Mouse (Mus musculus) midbrain, postnatal 0 days (tissue): ENCODE results near the gene Rps6. TPM values are rescaled to one million over a fixed set of nuclear protein-coding genes. Genes with fewer than 3 reads are reported as not detected.
A peak's percentile ranks its signal among the peaks of the same experiment; 100 is the strongest.

Source experiments
- ATAC-seq: fragments of 200-750 bp; cut with Nextera tagmentation; 2 replicates; pipeline ENCODE4 v1.8.0; 2017; ENCODE audit warnings: moderate number of reproducible peaks, mild to moderate bottlenecking, moderate TSS enrichment, moderate library complexity; ENCODE audit not compliant: low FRiP score
- DNase-seq: peaks from one replicate; pipeline ENCODE4 v3.0.0-alpha.2; 2015; ENCODE audit warnings: low spot score
- H3K27ac ChIP-seq: fragments of 300-500 bp; sonication (generic); 2 replicates; pipeline ENCODE4 v1.5.1; 2014; ENCODE audit warnings: low read depth, mild to moderate bottlenecking, low read length, mixed read lengths
- H3K27me3 ChIP-seq: fragments of 300-500 bp; sonication (generic); 2 replicates; pipeline ENCODE4 v1.6.1; 2014; ENCODE audit warnings: low read length, control low read depth, mixed read lengths; ENCODE audit not compliant: insufficient read depth
- H3K36me3 ChIP-seq: fragments of 300-500 bp; sonication (generic); 2 replicates; pipeline ENCODE4 v1.6.1; 2014; ENCODE audit warnings: low read length, control low read depth, mixed read lengths; ENCODE audit not compliant: insufficient read depth
- H3K4me1 ChIP-seq: fragments of 300-500 bp; sonication (generic); 2 replicates; pipeline ENCODE4 v1.6.1; 2014; ENCODE audit warnings: mild to moderate bottlenecking, control low read depth, antibody characterized with exemption, low read length, mixed read lengths; ENCODE audit not compliant: insufficient read depth
- H3K4me2 ChIP-seq: fragments of 300-500 bp; sonication (generic); 2 replicates; pipeline ENCODE4 v1.6.1; 2014; ENCODE audit warnings: low read depth, mild to moderate bottlenecking, low read length, mixed read lengths; ENCODE audit not compliant: poor library complexity, severe bottlenecking
- H3K4me3 ChIP-seq: fragments of 300-500 bp; sonication (generic); 2 replicates; pipeline ENCODE4 v1.5.1; 2014; ENCODE audit warnings: low read depth, mild to moderate bottlenecking, low read length, moderate library complexity
- H3K9ac ChIP-seq: fragments of 300-500 bp; sonication (generic); replicated peaks from 2 replicates; pipeline ENCODE4 v1.6.1; 2014; ENCODE audit warnings: mild to moderate bottlenecking, low read length, moderate library complexity, mixed read lengths; ENCODE audit not compliant: poor library complexity, severe bottlenecking
- H3K9me3 ChIP-seq: fragments of 300-500 bp; sonication (generic); 2 replicates; pipeline ENCODE4 v1.6.1; 2016; ENCODE audit warnings: low read length, control low read depth
- CTCF ChIP-seq: IDR thresholded peaks from 2 replicates; pipeline ENCODE4 v1.5.1; 2016; ENCODE audit warnings: antibody characterized with exemption, mild to moderate bottlenecking
- WGBS: fragments of 180-500 bp; shearing (Covaris S2); extraction: QIAGEN DNeasy Blood & Tissue Kit; methylation state at CpG from one replicate; pipeline ENCODE4 v1.1.7; 2014; 5-methylcytosine and 5-hydroxymethylcytosine counted together
- polyA plus RNA-seq: library from polyadenylated mRNA; unstranded; fragments of >200 nt; fragmentation: Nextera tagmentation; extraction: Ambion mirVana; gene quantifications from 2 replicates; pipeline ENCODE4 v1.2.1, GENCODE M21; 2015
- total RNA-seq: library from RNA; depleted of rRNA; stranded (reverse); fragments of >200 nt; gene quantifications from 2 replicates; pipeline ENCODE4 v1.2.3, GENCODE M21; 2014

Gene Rps6
- total and polyA plus RNA-seq, 2 experiments from 2014 or later = 310 to 941 TPM

GRCm38 (mm10) chr4:86858070-86858440 is 843 bp upstream of the Rps6 start:
- Histone ChIP-seq H3K9me3 (no peaks in the 10 kb centered on the region), H3K4me3 (peak overlapping the region; percentile 96), H3K27me3 (no peaks in the 10 kb centered on the region), H3K9ac (peak overlapping the region; percentile 93), H3K4me1 (peaks cover 6% of the 10 kb centered on the region; the same call in 1 of the 2 replicates), H3K27ac (peak overlapping the region; percentile 98), H3K36me3 (peaks cover 16% of the 10 kb centered on the region), H3K4me2 (peak overlapping the region; percentile 72)
- 63% methylated on average over 12 of the region's 12 CpGs for WGBS
- ATAC-seq (no peak; the same call in 1 of the 2 replicates), DNase-seq (peak; percentile 4)
- TF ChIP-seq CTCF = no peak

- peak overlapping the region; percentile 72 for H3K4me2 ChIP-seq
- ATAC-seq (peak; percentile 10), DNase-seq (no peak)
- no peaks in the 10 kb centered on the region for H3K9me3 ChIP-seq
- no peaks in the 10 kb centered on the region for H3K27me3 ChIP-seq
- H3K4me1 ChIP-seq = peaks cover 6% of the 10 kb centered on the region; the same call in 1 of the 2 replicates
- 3% methylated on average over 46 of the region's 50 CpGs for WGBS
- H3K36me3 ChIP-seq = peaks cover 20% of the 10 kb centered on the region
- H3K9ac ChIP-seq = peak overlapping the region; percentile 93
- peak overlapping the region; percentile 98 for H3K27ac ChIP-seq
- H3K4me3 ChIP-seq = peak overlapping the region; percentile 96
- no peak for TF ChIP-seq CTCF
Measured at GRCm38 (mm10) chr4:86856304-86857112, 704 bp downstream of the Rps6 start.

DNA sequence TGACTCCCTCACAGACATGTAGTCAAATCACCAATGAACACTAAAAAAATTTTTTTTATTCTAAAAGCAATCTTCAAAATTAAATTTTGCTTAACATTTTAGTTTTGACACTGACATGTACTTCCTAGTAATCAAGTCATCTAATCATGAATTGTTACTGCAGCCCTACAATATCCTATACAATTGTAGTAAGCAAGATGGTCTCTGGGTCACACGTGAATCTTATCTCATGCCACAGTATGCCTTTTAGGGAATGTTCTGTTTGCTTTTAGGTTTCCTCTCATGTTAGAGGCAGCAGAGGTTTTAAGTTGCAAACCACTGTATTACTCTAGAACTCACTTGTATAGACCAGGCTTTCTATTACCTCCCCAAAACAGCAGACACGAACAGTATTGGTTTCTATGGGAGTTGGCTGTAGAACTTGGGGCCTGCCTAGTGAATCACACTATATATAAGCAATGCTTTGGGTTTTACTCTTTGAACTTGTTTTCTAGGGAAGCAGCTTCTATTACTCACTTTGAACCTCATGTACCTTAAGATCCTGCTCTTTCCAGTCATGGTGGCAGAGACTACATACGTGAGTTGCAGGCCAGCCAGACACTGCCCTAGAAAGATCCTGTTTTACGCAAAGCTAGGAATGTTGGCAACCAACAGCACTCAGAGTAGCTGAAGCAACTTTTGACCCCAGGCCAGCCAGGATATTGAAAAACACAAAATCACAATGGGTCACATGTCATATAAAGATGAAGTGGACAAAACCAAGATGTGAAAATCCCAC is 4.2 kb downstream of the Rps6 start:
- ATAC-seq = no peak
- peaks cover 24% of the 10 kb centered on the region for H3K36me3 ChIP-seq
- H3K27ac ChIP-seq = no peak overlapping the region
- TF ChIP-seq CTCF = no peak
- H3K4me1 ChIP-seq = no peaks in the 10 kb centered on the region
- no peak for DNase-seq
- H3K9ac ChIP-seq = no peak overlapping the region
- no peaks in the 10 kb centered on the region for H3K27me3 ChIP-seq
- no peak overlapping the region for H3K4me2 ChIP-seq
- H3K9me3 ChIP-seq = no peaks in the 10 kb centered on the region
- 90% methylated on average over 4 of the region's 4 CpGs for WGBS
- no peak overlapping the region for H3K4me3 ChIP-seq

- H3K4me1 ChIP-seq = no peaks in the 10 kb centered on the region
- DNase-seq (no peak), ATAC-seq (no peak)
- peaks cover 28% of the 10 kb centered on the region for H3K36me3 ChIP-seq
- no peak overlapping the region for H3K27ac ChIP-seq
- 71% methylated on average over 3 of the region's 3 CpGs for WGBS
- H3K4me3 ChIP-seq = no peak overlapping the region
- H3K9me3 ChIP-seq = no peaks in the 10 kb centered on the region
- H3K9ac ChIP-seq = no peak overlapping the region
- no peak overlapping the region for H3K4me2 ChIP-seq
- TF ChIP-seq CTCF = no peak
- H3K27me3 ChIP-seq = no peaks in the 10 kb centered on the region
Measured at GRCm38 (mm10) chr4:86852018-86852417, 5.2 kb downstream of the Rps6 start.

DNA sequence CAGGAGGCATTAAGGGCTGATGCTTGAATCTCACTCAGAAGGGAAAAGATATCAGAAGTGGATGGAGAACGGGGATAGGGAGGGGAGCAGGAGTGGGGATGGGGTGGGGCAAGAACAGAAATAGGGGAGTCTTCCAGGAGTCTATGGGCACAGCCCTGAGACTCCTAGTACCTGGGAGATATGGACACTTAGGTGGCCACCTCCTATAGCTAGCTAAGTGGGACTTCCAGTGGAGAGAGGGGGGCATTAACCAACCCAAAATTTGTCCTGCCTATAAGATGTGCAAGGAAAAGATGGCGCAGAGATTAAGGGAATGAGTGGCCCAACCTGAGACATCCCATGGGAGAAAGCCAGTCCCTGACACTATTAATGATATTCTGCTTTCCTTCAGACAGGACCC is 5.9 kb downstream of the Rps6 start:
- H3K27ac ChIP-seq = no peak overlapping the region
- no peak overlapping the region for H3K9ac ChIP-seq
- no peak for TF ChIP-seq CTCF
- no peaks in the 10 kb centered on the region for H3K4me1 ChIP-seq
- 84% methylated on average over 2 of the region's 2 CpGs for WGBS
- ATAC-seq (no peak), DNase-seq (no peak)
- H3K4me2 ChIP-seq = no peak overlapping the region
- no peaks in the 10 kb centered on the region for H3K9me3 ChIP-seq
- no peaks in the 10 kb centered on the region for H3K27me3 ChIP-seq
- H3K36me3 ChIP-seq = peaks cover 31% of the 10 kb centered on the region
- H3K4me3 ChIP-seq = no peak overlapping the region

- no peak overlapping the region for H3K27ac ChIP-seq
- no peaks in the 10 kb centered on the region for H3K27me3 ChIP-seq
- no peaks in the 10 kb centered on the region for H3K4me1 ChIP-seq
- no peak overlapping the region for H3K9ac ChIP-seq
- H3K4me2 ChIP-seq = no peak overlapping the region
- H3K36me3 ChIP-seq = peaks cover 23% of the 10 kb centered on the region
- WGBS = 94% methylated on average over 2 of the region's 2 CpGs
- no peak for ATAC-seq
- no peak overlapping the region for H3K4me3 ChIP-seq
- DNase-seq = no peak
- TF ChIP-seq CTCF = no peak
- no peaks in the 10 kb centered on the region for H3K9me3 ChIP-seq
Measured at GRCm38 (mm10) chr4:86847246-86847645, 10.0 kb downstream of the Rps6 start.
